ENCODE assay signal across 38 mouse cellular contexts in genomic region chr3:60111135-60111710, GRCm38 (mm10). TPM values are rescaled to one million over a fixed set of nuclear protein-coding genes. Genes with fewer than 3 reads are reported as not detected.
DNase-seq lines count a peak whose midpoint lies in the region; ATAC-seq and TF ChIP-seq lines count a peak whose summit lies in the region.
"Had no signal": no experiment of that assay in that cellular context is flagged by ENCODE, and none has a peak within 500 bp of the region (broad histone marks: within the 10 kb centered on the region; RNA-seq: fewer than 3 reads in every experiment).

No protein-coding gene starts in this region.

- no peaks in the 10 kb centered on the region for H3K36me3 ChIP-seq in liver, adult 2 months (ENCODE audit: control insufficient read depth, insufficient read depth, low read length)
- H3K36me3 ChIP-seq in liver, embryonic 11.5 days (ENCODE audit: control insufficient read depth, insufficient read depth, low read length) = no peaks in the 10 kb centered on the region
- H3K36me3 ChIP-seq in forebrain, embryonic 16.5 days (ENCODE audit: control insufficient read depth, insufficient read depth) = no peaks in the 10 kb centered on the region
- H3K36me3 ChIP-seq: embryonic facial prominence, embryonic 13.5 days; heart, embryonic 12.5 days; limb, embryonic 13.5 days; liver, embryonic 13.5 days; midbrain, embryonic 15.5 days; neural tube, embryonic 12.5 days had no signal

- ATAC-seq in liver, embryonic 11.5 days (replicated peaks; ENCODE audit: low FRiP score) = no peak
- peak; percentile 56; the same call in 1 of the 2 replicates for ATAC-seq in common myeloid progenitor, adult 5-6 weeks (replicated peaks; ENCODE audit: low read depth, poor library complexity, severe bottlenecking)
- ATAC-seq in forebrain, embryonic 16.5 days = no peak
- ATAC-seq: forebrain, postnatal 0 days; lung, postnatal 0 days; midbrain, embryonic 15.5 days; Patski had no signal

- peaks cover 7% of the 10 kb centered on the region for H3K4me1 ChIP-seq in liver, adult 2 months (ENCODE audit: control insufficient read depth, insufficient read depth, low read length)
- H3K4me1 ChIP-seq in liver, embryonic 11.5 days (replicated peaks; ENCODE audit: control insufficient read depth, insufficient read depth, low read length) = no peaks in the 10 kb centered on the region
- no peaks in the 10 kb centered on the region for H3K4me1 ChIP-seq in forebrain, embryonic 16.5 days (replicated peaks; ENCODE audit: control insufficient read depth, insufficient read depth, low read length)
- H3K4me1 ChIP-seq: embryonic facial prominence, embryonic 13.5 days; heart, embryonic 12.5 days; limb, embryonic 13.5 days; liver, embryonic 13.5 days; midbrain, embryonic 15.5 days; neural tube, embryonic 12.5 days had no signal

- no peaks in the 10 kb centered on the region for H3K27me3 ChIP-seq in liver, adult 2 months (ENCODE audit: control insufficient read depth, insufficient read depth, low read length)
- no peaks in the 10 kb centered on the region for H3K27me3 ChIP-seq in liver, embryonic 11.5 days (replicated peaks; ENCODE audit: control insufficient read depth, insufficient read depth, low read length)
- no peaks in the 10 kb centered on the region for H3K27me3 ChIP-seq in forebrain, embryonic 16.5 days (replicated peaks; ENCODE audit: control insufficient read depth, insufficient read depth, low read length)
- H3K27me3 ChIP-seq: embryonic facial prominence, embryonic 13.5 days; heart, embryonic 12.5 days; limb, embryonic 13.5 days; liver, embryonic 13.5 days; midbrain, embryonic 15.5 days; neural tube, embryonic 12.5 days; Patski had no signal

- no peaks in the 10 kb centered on the region for H3K79me2 ChIP-seq in liver, adult 2 months (ENCODE audit: control insufficient read depth, insufficient read depth, low read length)

- no peak overlapping the region for H3K4me2 ChIP-seq in liver, embryonic 11.5 days
- H3K4me2 ChIP-seq in forebrain, embryonic 16.5 days (ENCODE audit: low read length) = no peak overlapping the region
- H3K4me2 ChIP-seq: embryonic facial prominence, embryonic 13.5 days; heart, embryonic 12.5 days; hindbrain, embryonic 14.5 days; limb, embryonic 13.5 days; liver, embryonic 13.5 days; midbrain, embryonic 15.5 days; neural tube, embryonic 12.5 days had no signal

- no peak overlapping the region for H3K4me3 ChIP-seq in liver, adult 2 months (ENCODE audit: insufficient read depth, low read depth, low read length)
- H3K4me3 ChIP-seq in liver, embryonic 11.5 days (ENCODE audit: low read depth, low read length) = no peak overlapping the region
- H3K4me3 ChIP-seq in forebrain, embryonic 16.5 days (replicated peaks; ENCODE audit: low read length) = no peak overlapping the region
- H3K4me3 ChIP-seq: embryonic facial prominence, embryonic 13.5 days; erythroblast, embryonic 14.5 days; heart, adult 2 months; heart, embryonic 12.5 days; limb, embryonic 13.5 days; liver, embryonic 13.5 days; midbrain, embryonic 15.5 days; neural tube, embryonic 12.5 days had no signal

- H3K9ac ChIP-seq in liver, adult 2 months (ENCODE audit: low read depth, low read length) = no peak overlapping the region
- no peak overlapping the region for H3K9ac ChIP-seq in liver, embryonic 11.5 days (ENCODE audit: low read depth, low read length)
- no peak overlapping the region for H3K9ac ChIP-seq in forebrain, embryonic 16.5 days (replicated peaks; ENCODE audit: low read depth, low read length)
- H3K9ac ChIP-seq: embryonic facial prominence, embryonic 13.5 days; forebrain, postnatal 0 days; heart, embryonic 12.5 days; hindbrain, embryonic 14.5 days; limb, embryonic 13.5 days; liver, embryonic 13.5 days; midbrain, embryonic 15.5 days; neural tube, embryonic 12.5 days had no signal

- no peak for TF ChIP-seq CTCF in liver, adult 2 months (IDR thresholded peaks at IDR 0.05; ENCODE audit: low read depth, low read length)

- no peak for TF ChIP-seq POLR2A in liver, adult 2 months (IDR thresholded peaks at IDR 0.05; ENCODE audit: extremely low read depth, insufficient read depth, low read length)

- H3K27ac ChIP-seq in liver, adult 2 months (replicated peaks; ENCODE audit: insufficient read depth, low read depth, low read length) = no peak overlapping the region
- H3K27ac ChIP-seq in liver, embryonic 11.5 days (ENCODE audit: low read depth, low read length) = no peak overlapping the region
- no peak overlapping the region for H3K27ac ChIP-seq in forebrain, embryonic 16.5 days (ENCODE audit: low read length)
- H3K27ac ChIP-seq: embryonic facial prominence, embryonic 13.5 days; heart, adult 2 months; hindbrain, embryonic 14.5 days; limb, embryonic 13.5 days; liver, embryonic 13.5 days; midbrain, embryonic 15.5 days; neural tube, embryonic 12.5 days; stomach, postnatal 0 days had no signal

- H3K9me3 ChIP-seq in liver, embryonic 11.5 days (ENCODE audit: control insufficient read depth, low read length) = no peaks in the 10 kb centered on the region
- H3K9me3 ChIP-seq in forebrain, embryonic 16.5 days (ENCODE audit: control insufficient read depth, low read length) = no peaks in the 10 kb centered on the region
- H3K9me3 ChIP-seq: embryonic facial prominence, embryonic 13.5 days; heart, embryonic 12.5 days; limb, embryonic 13.5 days; liver, embryonic 13.5 days; midbrain, embryonic 15.5 days; neural tube, embryonic 12.5 days had no signal

- WGBS in liver, adult 2 months = 82% methylated on average over 4 of the region's 4 CpGs
- 80% methylated on average over 4 of the region's 4 CpGs for WGBS in liver, embryonic 11.5 days
- WGBS in forebrain, embryonic 16.5 days = 89% methylated on average over 4 of the region's 4 CpGs

- peak; percentile 65 for DNase-seq in liver, adult 2 months (ENCODE audit: extremely low read depth, low read depth, low spot score)
- no peak for DNase-seq in liver, embryonic 11.5 days (ENCODE audit: low spot score)
- peak; percentile 25 for DNase-seq in adipocyte (ENCODE audit: low spot score)
- peak; percentile 17 to 57 for DNase-seq in natural killer cell, adult 2 months (ENCODE audit: low spot score in 2 of 2)
- DNase-seq in spleen, adult 12 weeks (ENCODE audit: low spot score) = no peak
- DNase-seq: cerebellum, adult 11 months; cerebellum, adult 9-11 months; forebrain, postnatal 0 days; heart, adult 2 months; heart, postnatal 4 days; kidney, adult 9 months; kidney, postnatal 25 days; liver, embryonic 13.5 days; lung, adult 18-20 months; lung, postnatal 4 days; right cerebral cortex, adult 18-20 months; thymus, adult 18-20 months; thymus, postnatal 25 days had no signal

RNA-seq across cellular contexts. Expression of gene Sucnr1, which starts 29.6 kb away (rescaled TPM):
- total RNA-seq in liver, adult 2 months (2014; rRNA removed) = 27.3 and 45.3 TPM in 2 replicates
- 27.1 and 28.0 TPM in 2 replicates for polyA plus RNA-seq in liver, adult 2 months (2012; rRNA removed)
- polyA plus RNA-seq in liver, embryonic 11.5 days (2014; fragmentation: Nextera tagmentation; extraction: Ambion mirVana) = not detected in 2 replicates
- total RNA-seq in common myeloid progenitor, adult 5-6 weeks (2017) = not detected in 2 replicates
- not detected in 2 replicates for polyA plus RNA-seq in forebrain, embryonic 16.5 days (2015; fragmentation: Nextera tagmentation; extraction: Ambion mirVana)
- total RNA-seq: forebrain, postnatal 0 days; heart, adult 2 months; heart, postnatal 4 days; layer of hippocampus, adult 18-20 months; layer of hippocampus, postnatal 10 days; left cerebral cortex, adult 18-20 months; left cerebral cortex, postnatal 36 days; megakaryocyte-erythroid progenitor cell, adult 5-6 weeks; MEL had no signal
- polyA plus RNA-seq: erythroblast, embryonic 14.5 days; forebrain, embryonic 11.5 days; forebrain, postnatal 0 days; heart, embryonic 12.5 days; heart, postnatal 0 days; hindbrain, embryonic 14.5 days; lung, postnatal 0 days; midbrain, embryonic 15.5 days; neural tube, embryonic 12.5 days; Patski had no signal

Comparison
In these comparisons a context has a peak if more than half of its experiments do, and no peak if none do; other contexts are left out.
1. DNase-seq: peak in liver, adult 2 months (single experiment), adipocyte (single experiment) and natural killer cell, adult 2 months (2 of 2); none in liver, embryonic 11.5 days (single experiment) and spleen, adult 12 weeks (single experiment).
2. RNA of gene Sucnr1, which starts 29.6 kb away (polyA plus RNA-seq): 27.1 to 28.0 TPM in liver, adult 2 months; not detected in liver, embryonic 11.5 days and not detected in forebrain, embryonic 16.5 days; every median in the first group is over 10 times any median in the second.